Mouse (Mus musculus): ENCODE measurements around the gene Dchs1. TPM values are rescaled to one million over a fixed set of nuclear protein-coding genes. Genes with fewer than 3 reads are reported as not detected.

Dchs1 gene
- total RNA-seq, 4 experiments from 2014 or later, result 9.1 to 10.2 (median 9.5) TPM

- DNase-seq (ENCODE audit: low spot score in 2 of 2), result peak; percentile 20 to 47
These were observed 84.3 kb downstream of the Dchs1 start for GRCm38 (mm10) chr7:105703184-105703583.

Other genes with a start within 250 kb of the Dchs1 start
- gene Smpd1, start 233.3 kb downstream of the Dchs1 start, total RNA-seq (2022), result 100 to 1,000 TPM; 100 to 105 (median 101) TPM
- 100 to 1,000 TPM; 437 to 456 (median 444) TPM for gene Apbb1, start 206.0 kb downstream of the Dchs1 start, total RNA-seq (2022)
- under 1 TPM; 0.33 to 0.63 (median 0.44) TPM for gene Hpx, start 187.5 kb downstream of the Dchs1 start, total RNA-seq (2022)
- 100 to 1,000 TPM; 137 to 154 (median 148) TPM for gene Trim3, start 154.1 kb downstream of the Dchs1 start, total RNA-seq (2022)
- gene Timm10b, start 147.6 kb downstream of the Dchs1 start, total RNA-seq (2022), result 10 to 100 TPM; 63.0 to 74.1 (median 68.2) TPM
- gene Arfip2, start 147.2 kb downstream of the Dchs1 start, total RNA-seq (2022), result 100 to 1,000 TPM in 1 of 4 experiments, 10 to 100 TPM in 3; 84.6 to 108 (median 91.6) TPM
- 10 to 100 TPM in 2 of 4 experiments, 1 to 10 TPM in 2; 9.3 to 13.0 (median 11.2) TPM for gene Gm45799, start 147.1 kb downstream of the Dchs1 start, total RNA-seq (2022)
- 1 to 10 TPM; 4.8 to 6.3 (median 5.7) TPM for gene Dnhd1, start 136.8 kb downstream of the Dchs1 start, total RNA-seq (2022)
- 10 to 100 TPM; 74.3 to 83.2 (median 81.6) TPM for gene Ilk, start 51.1 kb downstream of the Dchs1 start, total RNA-seq (2022)
- gene Rrp8, start 50.3 kb downstream of the Dchs1 start, total RNA-seq (2022), result 10 to 100 TPM; 12.5 to 15.5 (median 13.8) TPM
- gene Taf10, start 43.3 kb downstream of the Dchs1 start, total RNA-seq (2022), result 100 to 1,000 TPM in 3 of 4 experiments, 10 to 100 TPM in 1; 97.4 to 118 (median 113) TPM
- gene Tpp1, start 35.4 kb downstream of the Dchs1 start, total RNA-seq (2022), result 10 to 100 TPM; 62.2 to 81.2 (median 67.1) TPM
- 100 to 1,000 TPM in 3 of 4 experiments, 10 to 100 TPM in 1; 89.9 to 106 (median 102) TPM for gene Mrpl17, start 23.4 kb upstream of the Dchs1 start, total RNA-seq (2022)
- 1 to 10 TPM; 1.6 to 6.9 (median 2.8) TPM for gene Gm4070, start 166.3 kb upstream of the Dchs1 start, total RNA-seq (2022)

Data from left cerebral cortex, adult 8-10 months (tissue).